Mouse (Mus musculus) liver (tissue): ENCODE measurements around the gene Eps8l1.

ENCODE experiments used
- DNase-seq: peaks from one replicate; pipeline ENCODE4 v3.0.0-alpha.2; 2020; ENCODE audit warnings: mixed read lengths

Eps8l1 gene

DNA sequence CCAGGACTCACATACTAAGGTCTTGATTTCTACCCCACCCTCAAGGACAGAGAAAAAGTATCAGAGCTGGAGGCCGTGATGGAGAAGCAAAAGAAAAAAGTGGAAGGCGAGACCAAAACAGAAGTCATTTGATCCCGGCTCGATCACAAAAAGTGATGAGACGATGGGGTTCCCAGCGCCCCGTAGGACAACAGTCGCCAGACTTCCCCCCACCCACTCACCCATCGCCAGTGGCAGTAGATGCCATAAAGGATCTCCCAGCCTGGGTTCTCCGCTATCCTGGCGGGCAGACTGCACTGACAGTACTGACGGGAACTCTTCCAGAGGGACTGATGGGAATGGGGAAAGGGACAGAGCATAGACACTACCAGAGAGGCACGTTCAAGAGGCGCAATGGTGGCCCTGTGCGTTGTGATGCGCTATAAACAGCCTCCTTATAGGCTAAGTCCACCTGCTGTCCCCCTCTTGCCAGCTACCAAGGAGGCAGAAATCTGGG, 18.4 kb downstream of the Eps8l1 start:
- DNase-seq, result no peak

DNA sequence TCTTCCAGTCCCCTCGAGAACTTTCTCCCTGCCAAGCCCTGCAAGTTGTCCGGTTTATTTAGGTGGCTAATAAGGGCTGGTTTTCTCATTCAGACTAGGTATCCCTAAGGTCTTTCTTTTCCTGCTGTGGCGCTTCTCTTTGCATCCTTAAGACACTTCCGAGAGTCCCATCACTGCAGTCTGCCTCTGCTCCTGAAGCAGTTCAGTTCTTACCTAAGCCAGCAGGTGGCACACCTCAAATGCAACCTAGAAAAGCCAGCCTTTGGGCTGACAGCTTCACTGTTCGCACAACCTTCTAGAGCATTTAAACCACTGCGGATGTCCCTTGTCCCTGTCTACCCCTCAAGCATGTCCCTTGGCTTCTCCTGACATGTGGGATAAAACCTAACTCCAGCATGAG, 19.2 kb downstream of the Eps8l1 start:
- DNase-seq, result peak; percentile 30

DNA sequence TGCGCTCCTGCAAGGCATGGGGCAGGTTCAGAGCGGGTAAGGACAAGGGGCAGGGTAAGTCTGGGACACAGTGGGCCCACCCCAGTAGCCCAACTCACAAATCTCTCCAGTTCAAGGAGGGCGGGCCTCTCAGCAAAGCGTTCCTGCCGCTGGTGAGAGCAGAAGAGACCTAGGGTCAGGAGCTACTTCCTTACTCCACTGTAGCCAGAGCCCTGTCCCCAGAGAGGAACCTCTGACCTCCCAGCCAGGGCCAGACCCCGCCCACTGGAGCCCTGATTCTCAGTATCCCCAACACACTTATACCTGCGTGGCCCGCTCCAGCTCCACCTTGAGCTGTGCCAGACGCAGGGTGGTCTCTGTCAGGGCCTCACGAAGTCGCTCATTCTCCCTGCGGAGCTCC, 21.8 kb downstream of the Eps8l1 start:
- DNase-seq, result no peak

DNA sequence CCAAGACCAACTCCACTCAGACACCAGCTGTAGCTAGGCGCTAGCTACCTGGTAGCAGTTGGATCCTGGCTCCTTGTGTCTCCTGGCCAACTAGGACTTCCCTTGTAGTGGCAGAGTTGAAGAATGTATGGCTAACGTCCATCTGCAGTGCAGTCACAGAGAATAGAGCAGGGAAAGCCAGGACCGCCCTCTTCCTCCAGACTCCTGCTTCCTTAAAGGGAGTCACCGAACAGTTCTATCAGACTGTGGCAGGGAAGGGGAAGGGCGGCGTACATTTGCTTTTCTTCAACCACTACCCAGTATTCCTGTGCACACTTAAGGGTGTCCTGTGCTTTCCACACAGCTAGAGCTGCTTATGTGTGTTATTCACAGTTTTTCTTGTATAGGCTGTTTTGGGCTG, 30.8 kb downstream of the Eps8l1 start:
- no peak for DNase-seq

DNA sequence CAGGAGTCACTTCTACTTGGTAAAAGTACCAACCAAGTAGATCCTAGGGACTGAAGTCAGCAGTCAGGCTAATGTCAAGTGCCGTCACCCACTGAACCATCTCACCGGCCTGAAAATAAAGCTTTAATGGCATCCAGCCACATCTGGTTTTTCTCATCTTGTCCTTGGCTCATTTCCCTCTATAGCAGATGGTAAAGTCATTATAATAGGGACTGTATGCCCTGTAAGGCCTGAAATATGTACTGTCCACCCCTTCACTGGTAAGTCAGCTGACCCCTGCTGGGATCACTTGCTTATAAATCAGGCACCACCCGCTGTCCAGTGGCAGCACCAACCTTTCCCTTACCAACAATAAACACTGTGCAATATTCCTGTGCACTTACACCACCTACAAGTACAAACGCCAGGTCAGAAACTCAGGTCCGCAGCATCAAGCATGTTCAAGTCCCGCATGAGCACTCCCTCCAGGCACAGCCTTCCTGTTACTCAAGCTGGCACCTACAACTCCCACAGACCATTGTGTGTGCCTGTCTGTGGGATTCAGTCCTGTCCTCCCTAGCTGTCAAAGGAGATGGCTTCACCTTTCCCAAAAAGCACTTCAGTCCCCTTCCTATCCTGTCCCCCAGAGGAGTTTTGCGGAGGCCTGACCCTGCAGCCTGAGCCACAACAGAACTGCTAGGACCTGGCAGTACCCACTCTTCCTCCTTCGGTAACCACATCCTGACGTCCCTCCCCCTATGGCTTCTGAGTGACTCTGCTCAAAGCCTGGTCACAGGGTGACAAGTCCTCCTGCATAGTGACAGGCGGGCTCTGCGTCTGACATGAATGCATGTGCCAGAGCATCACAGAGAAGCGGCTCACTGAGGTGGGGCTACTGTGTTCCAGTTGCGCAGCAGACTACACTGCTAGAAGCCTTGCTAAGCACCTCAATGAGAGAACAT, 32.1 kb downstream of the Eps8l1 start:
- DNase-seq, result no peak

DNA sequence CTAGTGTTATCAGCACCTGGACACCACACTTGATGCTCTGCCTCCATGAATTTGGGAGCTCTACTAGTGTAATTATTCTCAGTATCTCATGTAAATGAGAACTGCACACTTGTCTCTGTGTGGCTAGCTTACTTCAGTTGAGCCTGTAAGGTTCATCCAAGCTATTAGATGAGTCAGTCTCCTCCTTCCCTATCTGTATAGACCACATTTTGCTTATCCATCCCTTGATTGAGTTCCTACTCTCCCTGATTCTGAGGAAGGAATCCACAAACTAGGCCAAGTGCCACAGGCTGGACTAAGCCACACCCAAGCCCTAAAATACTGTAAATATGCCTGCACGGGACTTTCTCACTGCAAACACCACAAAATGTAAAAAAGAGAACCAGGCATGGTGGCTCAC, 33.5 kb downstream of the Eps8l1 start:
- DNase-seq, result no peak

DNA sequence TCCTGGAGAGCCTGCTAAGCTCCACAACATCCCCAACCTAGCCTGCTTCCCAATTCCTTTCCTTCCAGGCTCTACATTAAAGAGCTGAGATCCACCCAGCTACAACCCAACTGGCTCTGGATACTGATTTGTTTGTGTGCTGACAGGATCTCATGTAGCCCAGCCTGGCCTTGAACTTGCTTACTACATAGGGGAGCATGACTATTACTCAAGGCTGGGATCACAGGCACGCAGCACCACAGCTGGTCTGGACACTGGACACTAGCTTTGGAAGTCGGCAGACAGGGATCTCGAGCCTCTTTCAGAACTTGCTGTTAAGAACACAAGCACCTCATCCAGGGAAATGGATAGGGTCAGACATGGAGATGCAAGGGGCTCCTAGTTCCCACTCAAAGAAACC, 36.0 kb downstream of the Eps8l1 start:
- no peak for DNase-seq

DNA sequence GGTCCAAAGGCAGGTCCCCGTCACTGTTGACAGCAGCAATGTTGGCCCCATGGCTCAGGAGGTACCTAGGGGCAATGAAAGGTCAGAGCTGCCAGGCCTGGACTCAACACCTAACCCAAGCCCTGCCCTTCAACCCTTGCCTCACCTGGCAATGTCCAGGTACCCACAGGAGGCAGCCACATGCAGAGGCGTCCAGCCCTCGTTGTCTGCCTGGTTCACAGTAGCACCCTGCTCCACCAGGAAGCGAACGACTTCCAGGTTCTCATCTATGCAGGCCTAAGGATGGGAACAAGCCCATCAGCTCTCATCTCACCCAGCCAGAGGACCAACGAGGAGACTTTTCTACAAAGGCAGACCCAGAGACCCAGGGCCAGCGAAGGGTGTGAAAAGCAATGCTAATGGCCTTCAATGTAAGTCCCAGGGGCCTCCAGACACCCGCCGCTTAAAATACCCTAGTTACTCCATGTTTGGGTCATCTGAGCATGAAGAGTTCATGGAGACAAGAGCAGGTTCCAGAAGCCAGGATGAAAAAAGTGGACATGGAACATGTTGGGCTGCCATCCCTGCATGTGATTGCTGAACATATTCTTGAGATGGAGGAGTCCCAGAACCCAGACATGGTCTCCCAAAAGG, 36.9 kb downstream of the Eps8l1 start:
- DNase-seq, result no peak

DNA sequence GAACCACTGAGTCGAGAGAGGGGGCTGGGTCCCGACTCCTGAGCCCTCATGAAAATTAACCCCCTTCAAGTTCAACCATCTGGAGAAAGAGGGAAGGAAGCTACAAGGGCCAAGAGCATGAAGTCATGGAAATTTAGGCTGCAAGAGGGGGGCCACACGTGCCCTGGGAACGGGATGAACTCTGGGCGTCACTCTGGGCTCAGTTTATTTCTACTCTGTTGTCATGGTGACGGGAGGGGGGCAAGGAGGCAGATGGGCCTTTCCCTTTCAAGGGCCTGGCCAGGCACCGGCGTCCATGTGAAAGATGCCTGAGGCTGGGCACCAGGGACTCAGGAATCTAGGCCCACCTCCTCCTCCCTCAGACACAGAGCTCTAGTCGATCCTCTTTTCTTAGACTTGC, 37.8 kb downstream of the Eps8l1 start:
- no peak for DNase-seq

DNA sequence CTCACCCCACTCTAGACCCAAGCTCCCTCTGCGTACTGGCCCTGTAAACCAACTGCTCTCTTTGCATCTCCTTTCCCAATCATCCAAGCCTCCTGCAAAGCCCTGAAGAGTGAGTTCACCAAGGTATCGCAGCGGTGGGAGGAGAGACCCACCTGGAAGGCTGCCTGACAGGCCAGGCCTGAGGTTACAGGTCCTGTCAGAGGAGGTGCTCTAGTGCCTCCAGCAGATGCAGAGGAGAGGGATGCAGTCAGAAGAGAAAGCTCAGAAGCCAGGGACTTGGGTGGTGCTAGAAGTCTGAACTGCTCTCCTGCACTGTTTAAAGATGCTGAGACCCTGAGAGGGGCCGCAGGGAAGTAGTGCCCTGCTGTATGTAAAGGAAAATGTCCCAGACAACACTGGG, 38.6 kb downstream of the Eps8l1 start:
- no peak for DNase-seq

DNA sequence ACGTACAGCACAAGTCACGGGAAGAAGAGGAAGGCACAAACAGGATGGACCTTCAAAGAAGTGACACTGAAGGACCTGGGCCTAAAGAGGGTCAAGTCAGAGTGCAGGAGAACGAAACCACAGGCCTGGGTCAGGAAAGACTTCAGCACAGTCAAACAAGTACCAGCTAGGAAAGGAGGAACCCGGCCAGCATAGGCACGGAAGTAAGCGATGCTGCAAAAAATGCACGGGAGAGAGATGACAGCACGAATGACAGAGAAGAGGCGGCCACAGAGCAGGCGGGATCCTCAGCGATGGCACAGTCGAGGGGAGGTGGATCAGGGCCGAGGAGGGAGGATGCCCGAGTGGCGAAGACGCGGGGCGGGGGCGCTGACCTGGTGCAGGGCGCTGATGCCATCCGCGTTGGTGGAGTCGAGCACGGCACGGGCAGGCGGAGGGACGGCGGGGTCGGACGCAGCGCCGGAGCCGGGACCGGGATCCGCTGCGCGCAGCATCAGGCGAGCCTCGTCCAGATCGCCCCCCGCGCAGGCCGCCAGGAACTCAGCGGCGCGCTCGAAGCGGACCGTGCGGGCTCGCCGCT, 40.5 kb downstream of the Eps8l1 start:
- peak; percentile 66 for DNase-seq

DNA sequence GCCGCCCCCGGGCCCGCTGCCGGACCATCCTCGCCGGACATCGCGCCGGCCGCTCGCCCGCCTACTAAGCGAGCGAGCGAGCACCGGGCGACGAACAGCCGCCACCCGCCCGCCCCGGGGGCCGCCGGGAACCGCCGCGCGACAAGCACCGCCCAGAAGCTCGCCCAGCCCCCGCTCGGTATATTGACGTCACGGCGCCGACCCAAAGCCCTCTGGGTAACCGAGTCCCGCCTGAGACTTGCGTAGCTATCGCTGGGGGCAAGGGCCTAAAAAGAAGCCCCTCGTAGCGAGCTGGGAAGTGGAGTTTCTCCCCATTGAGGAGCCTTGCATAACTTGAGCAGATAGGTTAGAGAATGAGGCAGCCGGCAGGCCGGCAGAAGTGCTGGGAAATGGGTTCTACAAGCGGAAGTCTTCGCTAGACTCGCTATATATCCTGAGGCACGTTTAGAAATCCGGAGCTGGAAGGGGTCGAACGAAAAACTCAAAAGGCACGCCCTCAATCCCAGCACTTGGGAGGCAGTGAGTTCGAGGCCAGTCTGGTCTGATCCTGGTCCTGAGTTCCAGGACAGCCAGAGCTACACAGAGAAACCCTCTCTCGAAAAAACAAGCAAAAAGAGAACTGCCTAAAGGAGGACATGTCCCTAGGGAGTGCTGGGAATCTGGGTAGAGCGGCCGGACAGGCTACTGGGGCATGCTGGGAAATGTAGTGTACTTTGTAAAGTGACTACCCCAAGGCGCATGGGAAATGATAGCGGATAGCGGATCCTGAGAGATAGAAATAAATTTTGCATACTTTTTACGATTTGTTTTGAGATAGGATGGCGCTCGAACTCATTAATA, 41.3 kb downstream of the Eps8l1 start, which contains the start of gene Ppp1r12c:
Gene Ppp1r12c, minus strand, starts transcription at position 123 of the 840 bp plus-strand sequence.
- peak; percentile 96 for DNase-seq

DNA sequence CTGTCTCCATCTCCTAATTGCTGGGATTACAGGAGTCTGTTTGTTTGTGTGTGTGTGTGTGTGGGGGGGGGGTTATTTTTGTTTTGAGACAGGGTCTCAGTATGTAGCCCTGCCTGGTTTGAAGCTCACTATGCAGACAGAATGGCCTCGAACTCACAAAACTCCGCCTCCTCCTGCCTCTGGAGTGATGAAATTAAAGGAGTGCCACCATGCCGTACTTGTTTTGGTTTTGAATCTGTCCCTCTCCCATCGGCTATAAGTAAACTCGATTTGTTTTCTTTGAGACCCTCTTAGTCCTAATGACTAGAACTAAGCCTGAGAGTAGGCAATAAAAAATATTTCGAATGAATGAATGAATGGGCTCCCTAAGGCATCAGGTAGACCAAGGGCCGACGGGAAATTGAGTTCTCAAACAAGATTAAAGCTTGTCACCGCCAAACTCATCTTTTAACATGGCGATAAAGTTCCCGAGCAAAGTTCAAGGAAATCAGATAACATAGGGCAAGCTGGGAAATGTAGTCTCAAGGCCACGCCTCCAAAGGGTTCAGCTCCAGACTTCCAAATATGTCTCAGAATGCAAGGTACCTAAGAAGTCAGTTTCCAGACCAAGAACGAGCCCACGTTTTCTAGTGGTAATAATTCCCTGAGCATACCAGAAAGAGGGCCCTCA, 42.1 kb downstream of the Eps8l1 start:
- peak; percentile 61 for DNase-seq

DNA sequence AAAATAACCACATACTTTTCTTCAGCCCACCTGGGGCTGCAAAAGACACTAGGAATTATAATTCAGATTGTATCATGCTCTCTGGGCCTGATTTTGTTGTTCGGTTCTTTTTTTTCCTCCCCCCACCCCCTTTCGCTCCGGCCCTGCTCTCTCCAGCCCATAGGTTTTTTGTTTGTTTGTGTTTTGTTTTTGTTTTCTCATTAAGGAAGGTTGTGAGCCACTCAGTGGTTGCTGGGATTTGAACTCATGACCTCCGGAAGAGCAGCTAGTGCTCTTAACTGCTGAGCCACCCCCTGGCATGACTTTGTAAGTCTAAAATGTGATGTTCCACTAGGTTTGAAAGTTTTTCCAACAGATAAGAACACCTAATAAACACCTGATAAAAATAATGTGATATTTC, 42.6 kb downstream of the Eps8l1 start:
- DNase-seq, result no peak

DNA sequence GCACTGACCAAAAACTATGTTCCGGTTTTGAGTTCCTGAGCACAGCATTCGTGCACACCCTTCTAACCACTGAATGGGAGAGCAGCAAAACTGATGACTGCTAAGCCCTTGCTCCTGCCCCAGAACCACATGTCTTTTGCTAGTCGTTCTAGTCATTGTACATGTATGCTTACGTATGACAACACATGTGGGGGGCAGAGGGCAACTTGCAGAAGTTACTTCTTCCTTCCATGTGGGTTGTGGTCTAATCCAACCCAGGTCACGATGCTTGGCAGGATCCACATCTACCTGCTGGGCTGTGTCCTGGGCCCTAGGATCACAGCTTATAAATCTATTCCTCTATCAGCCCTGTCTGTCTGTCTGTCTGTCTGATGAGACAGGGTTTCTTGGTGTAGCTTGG, 43.4 kb downstream of the Eps8l1 start:
- DNase-seq, result no peak

DNA sequence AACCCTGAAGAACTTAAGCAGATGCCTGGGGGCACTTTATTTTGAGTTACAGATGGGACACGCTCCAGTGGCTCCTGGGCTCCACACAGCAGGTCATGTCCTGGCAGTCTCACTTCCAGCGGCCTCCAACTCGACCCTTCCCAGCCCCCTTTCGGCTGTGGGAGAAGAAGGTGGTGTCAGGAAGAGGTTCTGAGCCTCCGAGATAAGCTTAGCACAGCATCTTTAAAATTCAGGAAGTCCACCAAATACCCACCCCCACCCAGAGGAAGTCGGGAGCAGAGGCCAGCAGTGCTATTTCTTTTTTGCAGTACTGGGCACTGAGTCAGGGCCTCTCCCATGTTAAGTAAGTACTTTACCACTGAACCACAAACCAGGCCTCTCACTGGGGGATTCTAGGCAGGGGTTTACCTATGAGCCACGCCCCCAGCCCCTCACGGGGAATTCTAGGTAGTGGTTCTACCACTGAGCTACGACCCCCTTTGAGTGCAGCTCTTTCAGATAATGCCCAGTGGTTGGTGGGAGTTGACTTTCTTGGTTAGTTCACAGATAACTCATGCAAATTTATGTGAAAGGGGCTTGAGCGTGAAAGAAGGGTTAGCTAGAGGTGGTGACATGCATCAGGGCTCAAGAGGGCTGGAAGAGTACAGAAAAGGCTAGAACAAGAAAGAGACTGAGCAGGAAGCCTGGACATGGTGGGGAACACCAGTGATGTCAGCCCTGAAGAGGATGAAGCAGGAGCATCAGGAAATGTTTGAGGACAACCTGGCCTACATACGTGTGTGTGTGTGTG, 44.4 kb downstream of the Eps8l1 start:
- peak; percentile 42 for DNase-seq

DNA sequence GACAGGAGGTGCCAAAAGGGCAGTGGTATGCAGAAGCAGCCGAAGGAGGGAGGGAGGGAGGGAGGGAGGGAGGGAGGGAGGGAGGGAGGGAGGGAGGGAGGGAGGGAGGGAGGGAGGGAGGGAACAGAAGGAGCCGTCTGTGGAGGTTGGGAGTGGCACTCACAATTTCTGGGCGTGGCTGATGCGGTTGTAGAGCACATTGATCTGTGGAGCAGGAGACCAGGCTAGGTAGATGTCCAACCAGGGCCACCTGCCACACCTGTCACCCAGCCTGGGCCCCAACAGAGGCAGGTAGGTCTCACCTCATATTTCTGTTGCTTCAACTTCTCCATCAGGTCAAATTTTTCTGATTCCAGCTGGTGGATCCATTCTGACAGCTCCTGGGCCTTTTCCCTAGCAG, 46.7 kb downstream of the Eps8l1 start:
- DNase-seq, result peak; percentile 53

DNA sequence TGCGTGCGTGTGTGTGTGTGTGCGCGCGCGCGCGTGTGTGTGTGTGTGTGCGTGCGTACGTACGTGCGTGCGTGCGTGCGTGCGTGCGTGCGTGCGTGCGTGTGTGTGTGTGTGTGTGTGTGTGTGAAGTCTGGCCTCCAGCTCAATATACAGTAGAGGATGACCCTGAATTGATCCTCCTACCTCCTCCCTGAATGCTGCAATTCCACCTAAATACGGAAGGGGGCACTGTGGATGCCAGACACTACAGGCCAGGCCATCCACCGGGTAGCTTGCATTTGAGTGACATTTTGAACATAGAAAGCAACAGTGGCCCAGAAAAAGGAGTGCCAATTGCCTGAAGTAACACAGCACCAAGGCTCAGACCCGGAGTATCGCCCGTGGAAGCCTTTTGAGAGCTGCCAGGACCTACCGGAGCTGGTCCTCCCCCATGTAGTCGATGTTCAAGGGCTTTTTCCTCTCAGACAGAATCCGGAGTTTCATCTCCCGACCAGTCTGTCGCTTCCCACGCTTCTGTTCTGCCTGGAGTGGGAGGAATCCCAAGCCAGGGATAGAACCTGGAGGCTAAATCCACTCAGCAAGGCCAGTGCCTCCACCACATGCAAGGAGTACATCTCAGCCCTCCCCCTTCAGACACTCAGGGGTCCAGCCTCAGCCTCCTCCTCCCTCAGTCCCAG, 47.7 kb downstream of the Eps8l1 start:
- no peak for DNase-seq

DNA sequence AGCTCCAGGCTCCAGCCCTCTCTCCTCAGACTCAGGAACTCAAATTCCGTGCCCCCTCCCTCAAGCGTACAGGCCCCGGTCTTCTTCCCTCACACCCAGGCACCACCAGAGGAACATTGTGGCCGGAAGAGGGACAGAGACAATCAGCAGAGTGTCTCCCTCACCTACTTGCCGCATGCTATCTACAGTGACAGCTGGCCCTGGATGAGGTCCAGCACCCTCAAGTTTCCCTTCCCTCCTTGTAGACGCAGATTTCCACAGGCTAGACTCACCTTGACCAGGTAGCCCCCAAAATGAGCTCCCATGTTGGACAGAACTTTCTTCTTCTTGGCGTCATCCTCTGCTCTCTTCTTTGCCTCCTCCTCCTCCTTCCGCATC, 48.3 kb downstream of the Eps8l1 start:
- DNase-seq, result no peak

DNA sequence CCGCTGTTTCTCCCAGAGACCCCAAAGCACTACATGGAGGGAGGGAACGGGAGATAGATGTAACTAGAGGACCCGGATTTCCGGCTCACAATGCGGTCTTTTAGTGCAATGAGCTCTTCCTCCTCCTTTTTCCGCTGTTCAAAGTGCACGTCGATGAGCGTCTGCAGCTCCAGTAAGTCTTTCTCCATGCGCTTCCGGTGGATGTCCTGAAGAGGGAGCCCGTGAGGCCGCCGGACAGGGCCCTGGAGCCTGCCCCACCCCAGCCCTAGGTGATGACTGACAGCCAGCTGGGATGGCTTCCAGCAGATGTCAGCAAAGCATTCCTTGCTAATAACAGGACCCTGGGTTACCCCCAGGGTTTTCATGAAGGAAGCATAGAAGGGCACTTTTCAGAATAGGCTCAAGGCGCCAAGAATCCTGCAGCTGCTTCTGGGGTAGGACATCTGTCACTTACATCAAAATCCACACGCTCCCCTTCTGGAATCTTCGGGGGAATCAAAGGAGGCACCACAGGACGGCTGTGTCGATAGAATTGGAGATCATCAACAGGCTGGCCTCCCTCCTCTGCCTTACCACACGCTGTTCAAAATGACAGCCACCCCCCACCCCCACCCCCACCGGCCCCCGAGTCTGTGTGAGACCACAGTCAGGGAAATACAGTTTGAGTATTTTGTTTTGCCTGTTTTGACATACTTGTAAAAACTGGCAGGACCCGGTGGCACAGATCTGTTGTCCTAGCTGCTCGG, 49.6 kb downstream of the Eps8l1 start:
- peak; percentile 84 for DNase-seq
